Mouse (Mus musculus) urinary bladder, postnatal 25 days (tissue): ENCODE data around the gene Ctnna3.

Source experiments
- DNase-seq: peaks from one replicate; pipeline ENCODE4 v3.0.0; 2022; ENCODE audit warnings: low spot score

Gene Ctnna3

DNA sequence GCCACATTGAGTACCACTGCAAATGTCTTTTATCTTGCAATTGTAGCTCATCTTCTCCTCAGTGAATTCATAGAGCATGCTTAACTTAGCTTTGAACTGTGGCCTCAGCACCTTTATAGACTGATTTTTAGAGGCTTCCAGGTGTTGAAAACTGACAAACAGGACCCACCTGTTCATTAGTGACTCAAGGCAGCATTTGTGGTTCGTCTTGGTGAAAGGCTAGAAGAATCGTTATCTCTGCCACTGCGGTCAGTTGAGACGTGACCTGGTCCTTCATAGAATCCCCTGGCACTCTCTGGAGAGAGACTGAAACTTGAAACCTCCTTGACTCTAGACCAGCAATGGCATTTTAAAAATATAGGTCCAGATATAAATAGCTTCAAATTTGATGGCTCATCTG is 96.1 kb downstream of the Ctnna3 start:
- no peak for DNase-seq

DNA sequence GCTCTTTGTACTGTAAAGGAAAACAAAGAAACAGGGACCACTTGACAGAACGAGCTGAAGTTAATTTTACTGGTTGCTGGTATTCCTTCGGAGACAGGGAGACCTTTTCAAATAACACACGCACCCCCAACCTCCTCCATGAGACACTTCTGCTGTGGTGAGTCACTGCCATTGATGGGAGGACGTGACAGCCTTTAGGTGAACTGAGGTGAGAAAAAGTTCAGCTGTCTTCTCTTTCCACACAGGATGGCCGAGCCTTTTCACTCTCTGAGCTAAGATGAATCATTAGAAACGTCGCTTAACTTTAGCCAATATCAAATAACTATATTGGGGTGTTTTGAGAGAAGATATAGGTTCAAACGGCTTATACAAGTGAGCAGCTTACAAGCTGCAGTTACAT is 102.5 kb downstream of the Ctnna3 start:
- DNase-seq: no peak

DNA sequence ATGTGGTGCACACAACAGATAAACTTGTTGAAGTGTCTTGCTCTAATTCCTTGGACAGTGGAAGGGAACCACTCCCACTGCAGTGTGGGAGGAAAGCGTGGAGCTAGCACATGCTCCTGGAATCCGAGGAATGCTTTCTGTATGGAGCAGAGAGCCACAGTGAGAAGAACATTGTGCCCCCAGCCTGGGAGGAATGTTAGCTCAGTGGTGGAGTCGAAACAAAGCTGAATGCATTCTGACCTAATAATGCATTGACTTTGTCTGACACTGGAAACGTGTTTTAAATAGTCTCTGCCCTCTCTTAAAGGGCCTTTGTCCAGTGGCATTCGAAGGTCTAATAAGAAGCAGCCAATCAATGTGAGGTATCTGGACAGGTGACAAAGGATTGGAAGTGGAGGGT is 111.9 kb downstream of the Ctnna3 start:
- DNase-seq: peak; percentile 5

DNA sequence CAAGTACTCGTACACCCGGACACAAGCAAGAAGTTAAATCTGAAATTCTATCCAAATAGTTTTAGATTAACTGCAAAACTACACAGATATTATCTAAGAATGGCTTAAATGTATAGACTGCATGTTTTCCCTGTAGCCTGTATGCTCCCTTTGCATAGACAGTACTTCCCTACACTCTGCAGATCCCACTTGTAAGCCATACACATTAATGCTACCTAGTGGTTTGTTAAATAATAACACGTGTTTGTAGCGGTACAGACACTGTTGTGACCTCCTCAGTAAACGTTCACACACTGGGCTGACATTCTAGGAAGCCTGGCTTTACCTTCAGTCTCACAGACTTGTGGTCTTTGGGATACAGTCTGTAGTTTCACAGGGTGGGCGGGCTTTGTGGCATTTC is 112.6 kb downstream of the Ctnna3 start:
- no peak for DNase-seq

DNA sequence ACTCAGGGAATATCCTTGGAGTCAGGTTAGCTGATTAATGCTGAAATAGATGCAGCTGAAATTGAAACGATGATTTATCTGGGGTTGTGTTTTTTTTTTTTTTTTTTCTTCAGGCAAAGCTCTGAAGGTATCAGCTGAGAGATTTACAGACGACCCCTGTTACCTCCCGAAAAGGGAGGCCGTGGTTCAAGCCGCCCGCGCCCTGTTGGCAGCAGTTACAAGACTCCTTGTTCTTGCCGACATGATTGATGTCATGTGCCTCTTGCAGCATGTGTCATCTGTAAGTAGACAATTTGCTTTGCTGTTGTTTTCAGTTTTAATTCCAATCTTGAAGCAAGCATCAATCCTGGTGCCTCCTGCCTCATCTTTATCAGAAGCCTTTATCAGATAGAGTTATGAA is 136.8 kb downstream of the Ctnna3 start:
- no peak for DNase-seq

DNA sequence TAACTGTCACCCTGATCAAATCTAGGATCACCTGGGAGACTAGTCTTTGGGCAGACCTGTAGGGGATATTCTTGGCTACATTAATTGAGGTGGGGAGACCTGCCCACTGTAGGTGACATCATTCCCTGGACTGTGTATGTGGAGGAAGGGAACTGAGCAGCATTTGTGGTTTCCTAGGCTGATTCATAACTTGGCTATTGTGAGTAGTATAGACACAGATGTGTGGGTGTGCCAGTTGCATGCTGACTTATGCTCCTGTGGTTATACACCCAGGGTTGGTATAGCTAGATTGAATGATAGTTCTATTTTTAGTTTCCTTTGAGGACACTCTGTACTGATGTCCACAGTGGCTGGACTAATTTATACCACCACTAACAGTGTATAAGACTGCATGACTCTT is 141.7 kb downstream of the Ctnna3 start:
- DNase-seq: no peak

DNA sequence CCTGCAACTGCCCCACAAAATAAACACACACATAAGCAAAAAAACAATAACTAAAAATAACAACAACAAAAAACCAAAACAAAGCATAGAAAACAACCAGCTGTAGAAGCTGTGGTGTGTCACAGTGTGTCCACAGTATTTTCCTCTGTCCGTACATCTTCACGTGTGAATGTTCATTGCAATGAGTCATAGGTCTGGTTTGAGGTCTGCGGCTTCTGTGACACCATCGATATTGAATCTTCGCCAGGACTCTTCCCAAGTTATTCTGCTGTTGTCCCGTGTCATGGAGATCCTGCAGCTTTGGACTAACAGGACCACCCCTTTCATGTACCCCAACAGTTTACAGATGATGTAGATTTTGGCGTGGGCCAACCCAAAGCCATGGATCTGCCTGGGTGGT is 143.0 kb downstream of the Ctnna3 start:
- DNase-seq: no peak

DNA sequence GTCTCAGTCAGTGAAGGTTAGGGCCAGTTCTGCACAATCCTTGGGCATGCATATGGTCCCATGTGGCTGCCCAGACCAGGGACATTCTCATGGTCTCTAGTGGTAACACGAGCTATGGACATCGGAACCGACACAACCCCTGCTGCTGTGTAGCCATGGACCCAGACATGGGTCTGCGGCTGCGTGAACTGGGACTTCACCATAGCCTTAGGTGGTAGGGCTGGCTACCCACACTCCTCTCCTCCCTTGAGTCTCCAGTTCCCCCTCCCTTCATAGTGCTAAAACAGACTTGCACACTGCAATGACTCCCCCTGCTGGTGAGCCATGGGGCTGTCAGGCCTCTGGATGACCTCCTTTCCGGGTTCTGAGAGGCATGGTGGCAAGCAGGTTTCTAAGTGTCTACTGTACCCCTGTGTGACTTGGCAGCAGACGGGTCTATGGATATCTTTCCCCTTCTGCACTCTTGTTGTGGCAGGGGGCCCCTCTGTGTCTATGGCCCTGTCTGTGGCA is 144.3 kb downstream of the Ctnna3 start:
- DNase-seq: no peak

DNA sequence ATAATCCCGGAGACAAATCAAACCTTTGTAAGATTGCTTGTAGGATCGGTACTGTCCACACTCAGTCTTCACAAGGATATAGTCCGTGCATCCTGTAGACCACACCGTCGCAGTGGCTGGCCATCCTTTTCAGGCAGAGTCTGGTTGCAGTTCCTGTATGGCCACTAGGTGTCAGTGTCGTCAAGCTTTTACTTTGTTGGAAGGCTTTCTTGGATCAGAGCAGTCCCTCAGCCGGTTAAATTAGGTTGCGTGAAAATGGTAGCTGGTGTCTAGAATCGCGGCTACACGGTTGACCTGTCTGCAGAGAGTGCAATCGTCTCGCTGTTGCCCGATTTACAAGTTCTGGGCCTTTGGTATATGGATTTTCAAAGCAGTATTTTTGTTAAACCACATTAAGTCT is 152.7 kb downstream of the Ctnna3 start:
- DNase-seq: peak; percentile 72

DNA sequence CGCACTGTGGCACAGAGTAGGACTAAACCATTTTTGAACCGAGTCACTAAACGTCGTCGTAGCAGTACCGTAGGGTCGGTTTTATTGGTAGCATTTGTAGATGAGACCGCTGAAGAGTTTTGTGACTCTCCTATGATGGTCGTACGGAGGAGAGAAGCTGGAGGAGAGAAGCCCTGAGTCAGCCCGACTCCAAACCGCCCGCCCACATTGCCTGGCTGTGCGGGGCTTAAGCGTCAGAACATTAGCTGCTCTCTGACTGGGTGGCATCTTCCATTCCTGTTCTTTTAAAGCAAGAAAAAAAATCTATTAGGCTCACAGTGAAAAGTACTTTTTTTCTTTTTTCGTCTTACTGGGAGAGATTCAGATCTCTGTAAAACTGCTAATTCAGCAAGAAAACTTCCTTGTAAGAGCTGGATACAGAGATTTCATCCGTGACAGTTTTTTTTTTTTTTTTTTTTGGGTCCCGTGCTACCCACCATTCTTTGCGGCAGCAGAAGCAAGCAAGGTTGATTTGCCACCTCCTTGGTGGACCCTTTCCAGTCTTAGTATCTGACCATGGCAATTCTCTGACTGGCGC is 154.0 kb downstream of the Ctnna3 start:
- DNase-seq: no peak

DNA sequence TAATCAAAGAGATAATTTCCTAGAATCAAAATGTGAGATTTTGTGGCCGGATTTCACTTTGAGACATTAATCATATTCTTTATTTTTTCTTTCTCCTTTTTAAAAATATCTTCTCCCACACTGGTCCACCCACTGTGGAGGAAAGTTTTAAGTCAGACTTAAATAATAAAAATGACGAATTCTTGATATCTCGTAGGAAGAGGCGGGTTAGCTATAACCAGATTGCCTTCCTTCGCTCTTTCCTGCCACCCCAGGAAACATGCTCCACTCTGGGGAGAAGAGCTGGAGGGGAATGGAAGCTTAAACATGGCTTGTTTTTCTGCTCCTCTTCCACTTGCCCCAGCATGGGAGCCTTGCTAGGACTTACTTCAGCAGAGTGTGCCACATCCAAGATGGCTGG is 169.5 kb downstream of the Ctnna3 start:
- no peak for DNase-seq

DNA sequence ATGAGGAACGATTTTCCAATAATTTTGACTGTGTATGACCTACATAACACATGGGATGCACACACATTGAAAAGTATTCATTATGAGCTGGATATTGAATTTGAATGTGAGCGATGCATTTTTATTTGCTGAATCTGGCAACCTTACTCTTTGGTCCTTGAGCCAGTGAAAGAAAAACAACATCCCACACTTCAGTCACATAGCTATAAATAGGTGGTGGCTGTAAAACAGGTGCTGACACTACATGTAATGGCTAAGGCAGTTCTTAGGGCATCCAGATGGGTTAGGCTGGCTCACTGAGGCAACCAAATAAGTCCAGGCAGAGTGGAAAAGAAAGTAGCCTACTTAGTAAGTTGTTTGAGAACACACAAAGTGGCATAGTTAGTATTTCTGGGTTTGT is 171.3 kb downstream of the Ctnna3 start:
- no peak for DNase-seq

DNA sequence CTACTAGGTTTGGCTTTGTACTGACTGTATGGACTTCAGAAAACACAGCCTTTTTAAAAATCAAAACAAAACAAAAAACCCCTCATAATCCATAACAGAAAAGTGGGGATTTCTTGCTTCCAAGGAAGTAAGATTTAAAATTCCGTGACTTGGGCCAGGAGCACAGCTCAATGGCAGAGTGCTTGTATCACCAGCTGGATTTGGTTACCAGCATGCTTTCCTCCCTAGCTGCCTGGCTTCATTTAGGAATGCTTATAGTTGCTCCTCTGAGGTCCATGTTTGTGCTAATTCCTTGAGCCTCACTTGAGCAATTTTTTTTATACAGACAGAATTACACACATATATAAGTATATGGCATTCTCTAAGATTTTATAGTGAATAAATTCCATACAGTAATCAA is 198.6 kb downstream of the Ctnna3 start:
- no peak for DNase-seq

DNA sequence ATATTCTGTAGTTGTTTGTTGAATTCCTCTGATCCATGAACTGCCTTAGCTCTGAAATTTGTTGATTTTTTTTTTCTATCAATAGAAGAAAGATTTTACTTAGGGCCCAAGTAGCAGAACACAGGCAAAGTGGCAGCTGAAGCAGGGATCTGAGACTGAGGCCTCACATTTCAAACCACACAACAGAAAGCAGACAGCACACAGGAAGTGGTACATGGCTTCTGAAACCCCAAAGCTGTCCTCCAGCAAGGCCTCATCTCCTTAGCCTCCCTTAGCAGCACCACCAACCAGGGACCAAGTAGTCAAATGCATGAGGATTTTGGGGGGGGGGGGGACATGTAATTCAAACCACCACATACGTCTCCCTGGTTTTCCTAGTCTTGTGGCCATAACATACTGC is 204.0 kb downstream of the Ctnna3 start:
- DNase-seq: no peak

DNA sequence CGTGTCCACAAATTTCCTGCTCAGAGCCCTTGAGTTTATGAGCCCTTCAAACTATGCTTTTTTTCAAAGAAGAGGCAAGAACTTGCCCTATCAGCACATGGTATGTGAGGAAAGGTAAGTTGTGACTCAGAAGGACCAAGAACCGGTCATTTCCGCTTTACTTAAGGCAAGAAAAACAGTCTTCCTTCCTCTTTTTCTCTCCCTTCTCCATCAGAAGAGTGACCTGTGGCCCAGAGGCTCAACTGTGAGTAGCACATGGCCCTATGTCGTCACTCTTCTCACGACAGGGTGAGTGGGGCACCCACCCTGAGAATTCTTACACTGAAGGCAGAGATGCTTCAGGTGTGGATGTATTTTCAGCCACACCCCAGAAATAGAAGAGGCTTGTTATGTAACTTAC is 208.1 kb downstream of the Ctnna3 start:
- no peak for DNase-seq

DNA sequence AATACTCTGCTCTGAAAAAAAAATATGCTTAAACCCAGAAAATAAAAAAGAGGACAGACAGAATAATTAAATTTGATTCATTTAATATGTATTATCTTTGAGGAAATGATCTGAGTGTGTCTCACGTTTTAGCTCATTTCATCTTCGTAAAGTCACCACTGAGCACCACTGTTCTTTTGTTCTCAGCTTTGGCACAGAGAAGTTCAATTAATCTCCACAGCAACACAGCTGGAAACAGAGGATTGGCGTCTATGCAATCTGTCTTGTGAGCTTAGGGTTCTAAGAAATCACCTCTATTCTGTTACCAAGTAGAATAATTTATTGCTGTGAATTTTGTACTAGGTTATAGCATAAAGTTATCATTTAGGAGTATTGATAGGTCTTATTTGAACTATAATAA is 217.4 kb downstream of the Ctnna3 start:
- no peak for DNase-seq

DNA sequence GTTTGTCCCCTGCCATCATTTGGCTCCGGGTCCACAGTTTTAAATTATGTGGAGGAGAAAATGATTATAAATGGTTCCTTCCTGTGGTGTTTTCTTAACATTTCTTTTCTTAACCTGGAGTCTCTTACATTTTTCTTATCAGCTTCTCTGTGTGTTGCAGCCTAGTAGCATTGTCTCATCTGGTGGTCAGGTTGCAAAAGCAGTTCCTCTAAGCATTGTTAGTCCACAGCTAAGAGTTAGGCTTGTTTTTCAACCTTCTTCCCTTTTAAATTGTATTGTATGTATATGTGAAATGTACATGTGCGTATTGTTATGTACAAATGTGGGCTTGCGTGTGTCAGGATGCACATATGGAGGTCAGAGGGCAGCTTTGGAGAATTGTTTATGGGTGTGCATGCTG is 220.4 kb downstream of the Ctnna3 start:
- no peak for DNase-seq

DNA sequence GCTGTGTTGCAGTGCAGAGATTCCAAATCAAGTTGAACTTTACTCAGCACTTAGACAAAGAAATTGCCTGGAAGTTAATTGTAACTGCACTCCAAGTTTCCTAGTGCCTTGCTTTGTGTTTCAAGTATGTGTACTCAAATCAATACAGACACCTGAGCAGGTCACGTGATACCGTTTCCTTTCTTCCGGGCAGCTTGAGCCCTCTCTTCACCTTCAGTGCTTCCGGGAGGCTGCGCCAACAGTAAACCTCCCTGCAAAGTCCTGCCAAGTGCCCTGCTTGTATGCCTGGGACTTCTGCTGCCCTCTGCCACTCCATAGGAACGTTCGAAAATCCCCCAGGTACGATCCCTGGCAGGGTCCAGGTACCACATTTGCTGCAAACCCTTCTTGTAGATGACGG is 223.0 kb downstream of the Ctnna3 start:
- DNase-seq: no peak

DNA sequence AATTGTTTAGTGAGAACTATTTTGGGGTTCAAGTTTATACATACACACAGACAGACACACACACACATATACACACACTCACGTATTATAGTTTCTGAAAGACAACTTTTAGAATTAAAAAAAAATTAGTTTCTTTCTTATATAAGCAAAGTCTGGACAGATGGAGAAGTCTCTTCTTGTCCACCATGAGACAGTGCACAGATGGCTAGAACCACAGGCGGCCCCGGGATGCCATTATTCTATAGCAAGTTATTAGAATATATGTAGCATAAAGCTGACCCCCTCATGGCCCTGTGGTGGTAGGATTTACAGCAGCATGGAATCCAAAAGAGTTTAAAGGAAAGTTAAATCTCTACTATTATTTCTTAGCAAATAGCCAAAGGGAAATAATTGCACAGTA is 223.7 kb downstream of the Ctnna3 start:
- DNase-seq: no peak

DNA sequence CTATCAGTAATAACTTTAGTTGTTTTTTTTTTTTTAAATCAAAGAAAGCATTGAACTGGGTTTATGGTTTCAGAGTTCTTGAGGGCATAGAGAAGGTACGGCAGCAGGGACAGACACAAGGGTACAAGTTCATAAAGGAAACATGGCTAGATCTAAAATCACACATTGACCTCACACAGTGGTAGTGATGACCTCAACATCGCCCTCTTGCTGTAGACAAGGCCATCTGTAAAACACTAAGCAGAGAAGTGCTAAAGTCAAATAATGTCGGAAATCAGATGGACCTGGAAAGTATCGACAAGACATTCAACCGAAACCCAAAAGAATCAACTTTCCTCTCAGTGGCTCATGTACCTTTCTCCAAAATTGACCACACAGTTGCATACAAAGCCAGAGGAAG is 224.7 kb downstream of the Ctnna3 start:
- DNase-seq: no peak

DNA sequence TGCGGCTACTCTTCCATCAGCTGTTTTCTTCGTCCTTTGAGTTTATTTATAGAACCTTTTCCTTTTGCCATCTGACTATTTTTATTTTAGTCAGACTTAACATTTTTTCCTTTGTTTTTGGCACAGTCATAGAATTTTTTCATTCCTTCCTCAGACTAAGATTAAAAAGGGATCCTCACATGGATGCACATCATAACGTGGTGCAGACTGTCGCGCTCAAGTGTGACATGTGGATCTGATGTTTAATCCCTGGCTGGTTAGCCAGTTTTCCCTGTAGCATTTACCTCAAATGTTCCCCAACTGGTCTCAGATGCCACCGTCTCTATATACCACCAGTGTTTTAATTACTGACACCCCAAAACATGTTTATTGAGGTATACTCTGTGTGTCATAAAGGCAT is 246.4 kb downstream of the Ctnna3 start:
- no peak for DNase-seq

DNA sequence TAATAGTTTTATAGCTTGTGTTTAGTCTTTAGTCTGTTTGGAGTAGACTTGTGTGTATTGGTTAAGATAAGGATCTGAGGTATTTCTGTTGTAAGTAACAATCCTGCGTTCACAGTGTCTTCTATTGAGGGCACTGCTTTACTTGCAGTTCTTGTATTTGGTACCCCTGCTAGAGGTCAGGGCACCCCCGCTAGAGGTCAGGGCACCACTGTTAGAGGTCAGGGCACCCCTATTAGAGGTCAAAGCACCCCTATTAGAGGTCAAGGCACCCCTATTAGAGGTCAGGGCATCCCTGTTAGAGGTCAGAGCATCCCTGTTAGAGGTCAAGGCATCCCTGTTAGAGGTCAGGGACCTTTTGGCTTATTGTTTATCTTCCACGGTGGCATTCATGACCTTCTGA is 259.3 kb downstream of the Ctnna3 start:
- DNase-seq: no peak

DNA sequence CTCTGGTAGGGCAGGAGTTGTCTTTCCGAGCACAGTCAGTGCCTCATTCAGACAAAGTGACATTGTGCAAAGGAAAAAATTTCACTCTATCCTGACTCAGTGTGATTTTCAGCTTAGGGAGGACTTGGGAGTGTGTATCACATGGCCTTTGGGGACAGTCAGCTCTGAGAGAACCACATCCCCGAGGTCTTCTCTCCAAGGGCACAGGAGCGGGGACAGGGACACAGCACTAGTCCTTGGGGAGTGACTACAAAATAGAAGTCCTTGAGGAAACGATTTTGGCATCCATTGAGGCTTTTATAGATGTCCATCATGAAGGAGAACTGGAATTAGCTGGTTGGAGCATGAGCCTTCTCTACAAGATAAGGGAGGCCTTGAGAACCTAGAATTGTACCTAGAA is 259.8 kb downstream of the Ctnna3 start:
- no peak for DNase-seq

DNA sequence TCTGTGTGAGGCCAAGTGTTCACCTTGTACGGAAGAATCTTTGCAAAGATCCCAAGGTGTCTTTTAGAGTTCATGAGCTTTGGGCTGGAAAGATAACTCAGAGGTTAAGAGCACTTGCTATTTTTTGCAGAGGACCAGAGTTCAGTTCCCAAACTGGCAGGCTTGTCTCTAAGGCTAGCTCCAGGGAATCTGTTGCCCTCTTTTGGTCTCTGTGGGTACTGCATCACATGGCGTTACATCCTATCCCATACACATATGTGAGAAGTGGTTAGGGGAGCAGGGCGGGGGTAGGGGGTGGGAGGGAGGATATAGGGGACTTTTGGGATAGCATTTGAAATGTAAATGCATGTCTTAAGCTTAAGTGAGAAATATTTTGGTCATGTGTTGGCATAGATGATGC is 262.1 kb downstream of the Ctnna3 start:
- no peak for DNase-seq

DNA sequence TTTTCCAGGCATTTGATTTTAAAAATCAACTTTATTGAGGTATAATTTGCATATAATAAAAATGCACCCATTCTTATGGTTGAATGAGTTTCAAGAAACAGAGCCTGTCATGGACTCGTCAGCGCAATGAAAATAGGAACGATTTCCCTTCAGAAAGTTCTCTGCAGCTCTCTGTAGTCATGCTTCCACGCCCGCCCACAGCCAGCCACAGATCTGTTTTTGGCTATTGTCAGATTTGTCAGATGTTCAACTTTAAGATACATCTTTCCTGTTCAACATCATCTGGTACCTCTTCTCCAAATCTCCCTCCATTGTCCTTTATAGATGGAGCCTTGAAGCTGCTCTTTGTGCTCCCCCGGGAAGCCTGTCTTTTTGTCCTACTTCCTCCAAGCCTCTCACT is 280.3 kb downstream of the Ctnna3 start:
- no peak for DNase-seq
